Mouse (Mus musculus): ENCODE data around the gene Prc1. TPM values are rescaled to one million over a fixed set of nuclear protein-coding genes. Genes with fewer than 3 reads are reported as not detected.
A peak's percentile ranks its signal among the peaks of the same experiment; 100 is the strongest.

The Prc1 gene
- polyA plus RNA-seq, 1 experiment: 258 TPM

DNA sequence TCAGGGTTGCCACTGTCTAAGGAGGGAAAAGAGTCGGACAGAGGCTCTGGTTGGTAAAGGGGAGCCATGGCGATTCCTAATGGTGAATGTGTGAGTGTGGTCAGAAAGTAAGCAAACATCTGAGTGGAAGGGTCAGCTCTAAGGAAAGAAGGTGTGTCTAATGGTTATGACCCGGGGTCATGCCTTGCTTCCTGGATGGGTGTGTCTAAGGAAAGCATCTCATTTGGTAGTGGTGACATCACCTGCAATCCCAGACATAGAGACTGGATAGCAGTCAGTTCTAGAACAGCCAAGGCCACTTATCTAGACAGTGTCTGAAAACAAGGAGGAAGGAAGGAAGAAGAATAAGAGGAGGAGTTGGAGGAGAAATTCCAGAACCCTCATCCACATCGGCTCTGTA, 40.6 kb downstream of the Prc1 start:
- Histone ChIP-seq H3K4me1 (ENCODE audit: control insufficient read depth, insufficient read depth, low read length) (no peaks in the 10 kb centered on the region), H3K27me3 (ENCODE audit: control insufficient read depth, insufficient read depth, low read length, poor library complexity, severe bottlenecking) (no peaks in the 10 kb centered on the region), H3K9me3 (replicated peaks; ENCODE audit: control insufficient read depth, insufficient read depth, low read length, poor library complexity, severe bottlenecking) (no peaks in the 10 kb centered on the region; the same call in 1 of the 2 replicates), H3K9ac (ENCODE audit: low read depth, poor library complexity, severe bottlenecking) (no peak overlapping the region), H3K36me3 (ENCODE audit: control insufficient read depth, insufficient read depth, low read length, poor library complexity, severe bottlenecking) (peaks cover 40% of the 10 kb centered on the region), H3K4me3 (ENCODE audit: low read depth, low read length) (no peak overlapping the region), H3K27ac (ENCODE audit: insufficient read depth, low read length) (no peak overlapping the region)
- TF ChIP-seq EP300 (IDR thresholded peaks at IDR 0.05; ENCODE audit: insufficient read depth, low read depth, low read length): no peak
- TF ChIP-seq CTCF (IDR thresholded peaks at IDR 0.05; ENCODE audit: low read depth, low read length): no peak
- no peak for TF ChIP-seq POLR2A (IDR thresholded peaks at IDR 0.05; ENCODE audit: insufficient read depth, low read length)

DNA sequence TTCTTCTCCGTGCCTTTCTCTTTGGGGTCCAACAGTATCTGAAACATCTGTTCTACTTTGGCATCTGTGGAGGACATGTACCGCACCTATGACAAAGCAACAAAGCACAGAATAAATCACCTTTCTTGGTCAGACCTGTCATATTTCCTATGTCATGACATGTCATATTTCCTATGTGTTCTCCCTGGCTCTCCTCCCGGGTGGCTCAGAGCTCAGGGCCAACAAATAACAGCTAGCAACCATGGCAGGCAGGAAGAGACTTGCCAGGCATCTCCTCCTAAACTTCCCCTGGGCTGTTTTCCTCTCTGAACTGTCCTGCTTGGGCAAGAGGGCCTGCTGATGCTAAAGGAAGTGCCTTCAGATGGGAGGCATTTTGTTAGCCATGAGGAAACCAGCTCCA, 42.7 kb downstream of the Prc1 start:
- Histone ChIP-seq H3K36me3 (ENCODE audit: control insufficient read depth, insufficient read depth, low read length, poor library complexity, severe bottlenecking) (peaks cover 39% of the 10 kb centered on the region), H3K27ac (ENCODE audit: insufficient read depth, low read length) (no peak overlapping the region), H3K9ac (ENCODE audit: low read depth, poor library complexity, severe bottlenecking) (no peak overlapping the region), H3K4me3 (ENCODE audit: low read depth, low read length) (no peak overlapping the region), H3K27me3 (ENCODE audit: control insufficient read depth, insufficient read depth, low read length, poor library complexity, severe bottlenecking) (no peaks in the 10 kb centered on the region), H3K9me3 (replicated peaks; ENCODE audit: control insufficient read depth, insufficient read depth, low read length, poor library complexity, severe bottlenecking) (no peaks in the 10 kb centered on the region; the same call in 1 of the 2 replicates), H3K4me1 (ENCODE audit: control insufficient read depth, insufficient read depth, low read length) (no peaks in the 10 kb centered on the region)
- TF ChIP-seq CTCF (IDR thresholded peaks at IDR 0.05; ENCODE audit: low read depth, low read length) (no peak), POLR2A (IDR thresholded peaks at IDR 0.05; ENCODE audit: insufficient read depth, low read length) (no peak), EP300 (IDR thresholded peaks at IDR 0.05; ENCODE audit: insufficient read depth, low read depth, low read length) (no peak)

- no peaks in the 10 kb centered on the region for H3K4me1 ChIP-seq (ENCODE audit: control insufficient read depth, insufficient read depth, low read length)
- no peaks in the 10 kb centered on the region for H3K9me3 ChIP-seq (replicated peaks; ENCODE audit: control insufficient read depth, insufficient read depth, low read length, poor library complexity, severe bottlenecking)
- no peak for TF ChIP-seq CTCF (IDR thresholded peaks at IDR 0.05; ENCODE audit: low read depth, low read length)
- TF ChIP-seq EP300 (IDR thresholded peaks at IDR 0.05; ENCODE audit: insufficient read depth, low read depth, low read length): no peak
- no peak for TF ChIP-seq POLR2A (IDR thresholded peaks at IDR 0.05; ENCODE audit: insufficient read depth, low read length)
- H3K9ac ChIP-seq (ENCODE audit: low read depth, poor library complexity, severe bottlenecking): peak overlapping the region; percentile 60
- peaks cover 21% of the 10 kb centered on the region for H3K36me3 ChIP-seq (ENCODE audit: control insufficient read depth, insufficient read depth, low read length, poor library complexity, severe bottlenecking)
- H3K27me3 ChIP-seq (ENCODE audit: control insufficient read depth, insufficient read depth, low read length, poor library complexity, severe bottlenecking): no peaks in the 10 kb centered on the region
- H3K27ac ChIP-seq (ENCODE audit: insufficient read depth, low read length): no peak overlapping the region
- H3K4me3 ChIP-seq (ENCODE audit: low read depth, low read length): peak overlapping the region; percentile 60
Measured at GRCm38 (mm10) chr7:80339371-80339770, 45.1 kb downstream of the Prc1 start.

GRCm38 (mm10) chr7:80339793-80340628, 45.8 kb downstream of the Prc1 start:
- Histone ChIP-seq H3K36me3 (ENCODE audit: control insufficient read depth, insufficient read depth, low read length, poor library complexity, severe bottlenecking) (peaks cover 15% of the 10 kb centered on the region), H3K4me3 (ENCODE audit: low read depth, low read length) (peak overlapping the region; percentile 79), H3K9ac (ENCODE audit: low read depth, poor library complexity, severe bottlenecking) (peak overlapping the region; percentile 60), H3K27ac (ENCODE audit: insufficient read depth, low read length) (no peak overlapping the region), H3K9me3 (replicated peaks; ENCODE audit: control insufficient read depth, insufficient read depth, low read length, poor library complexity, severe bottlenecking) (no peaks in the 10 kb centered on the region), H3K27me3 (ENCODE audit: control insufficient read depth, insufficient read depth, low read length, poor library complexity, severe bottlenecking) (no peaks in the 10 kb centered on the region), H3K4me1 (ENCODE audit: control insufficient read depth, insufficient read depth, low read length) (no peaks in the 10 kb centered on the region)
- TF ChIP-seq EP300 (IDR thresholded peaks at IDR 0.05; ENCODE audit: insufficient read depth, low read depth, low read length) (no peak), CTCF (IDR thresholded peaks at IDR 0.05; ENCODE audit: low read depth, low read length) (peak; percentile 61), POLR2A (IDR thresholded peaks at IDR 0.05; ENCODE audit: insufficient read depth, low read length) (peak; percentile 13)

GRCm38 (mm10) chr7:80340793-80341192, 46.5 kb downstream of the Prc1 start, which contains the start of gene Unc45a:
Gene Unc45a (minus strand): TSS chr7:80341005.
- TF ChIP-seq POLR2A (IDR thresholded peaks at IDR 0.05; ENCODE audit: insufficient read depth, low read length) (no peak), EP300 (IDR thresholded peaks at IDR 0.05; ENCODE audit: insufficient read depth, low read depth, low read length) (no peak), CTCF (IDR thresholded peaks at IDR 0.05; ENCODE audit: low read depth, low read length) (peak; percentile 67)
- H3K9ac ChIP-seq (ENCODE audit: low read depth, poor library complexity, severe bottlenecking): peak within 1 kb of the TSS; percentile 60
- peaks cover 10% of the 10 kb centered on the region; the same call in 1 of the 2 replicates for H3K36me3 ChIP-seq (ENCODE audit: control insufficient read depth, insufficient read depth, low read length, poor library complexity, severe bottlenecking)
- no peaks in the 10 kb centered on the region for H3K4me1 ChIP-seq (ENCODE audit: control insufficient read depth, insufficient read depth, low read length)
- H3K9me3 ChIP-seq (replicated peaks; ENCODE audit: control insufficient read depth, insufficient read depth, low read length, poor library complexity, severe bottlenecking): no peaks in the 10 kb centered on the region
- H3K4me3 ChIP-seq (ENCODE audit: low read depth, low read length): peak within 1 kb of the TSS; percentile 79
- no peaks in the 10 kb centered on the region for H3K27me3 ChIP-seq (ENCODE audit: control insufficient read depth, insufficient read depth, low read length, poor library complexity, severe bottlenecking)
- no peak within 1 kb of the TSS for H3K27ac ChIP-seq (ENCODE audit: insufficient read depth, low read length)

DNA sequence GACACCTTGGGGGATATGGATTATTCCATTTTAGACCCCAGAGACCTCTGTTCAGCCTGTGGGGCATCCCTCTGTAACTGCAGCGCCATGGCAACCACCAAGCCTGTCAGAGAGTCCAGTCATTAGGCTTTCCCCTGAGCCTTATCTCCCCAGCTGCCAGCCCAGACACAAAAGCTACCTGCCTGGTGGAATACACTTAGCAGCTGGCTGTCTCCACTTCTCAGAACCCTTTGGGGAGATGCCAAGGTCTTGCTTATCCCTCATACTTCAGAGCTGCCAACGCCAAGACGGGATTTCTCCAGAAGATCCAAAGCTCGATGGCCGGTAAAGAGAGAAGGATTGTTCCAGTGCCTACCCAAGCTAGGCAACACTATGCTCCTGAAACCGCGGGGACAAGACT, 47.5 kb downstream of the Prc1 start:
- H3K27me3 ChIP-seq (ENCODE audit: control insufficient read depth, insufficient read depth, low read length, poor library complexity, severe bottlenecking): no peaks in the 10 kb centered on the region
- H3K4me1 ChIP-seq (ENCODE audit: control insufficient read depth, insufficient read depth, low read length): no peaks in the 10 kb centered on the region
- TF ChIP-seq POLR2A (IDR thresholded peaks at IDR 0.05; ENCODE audit: insufficient read depth, low read length) (no peak), EP300 (IDR thresholded peaks at IDR 0.05; ENCODE audit: insufficient read depth, low read depth, low read length) (no peak), CTCF (IDR thresholded peaks at IDR 0.05; ENCODE audit: low read depth, low read length) (no peak)

More for the DNA sequence above, 47.5 kb downstream of the Prc1 start:
- no peak overlapping the region for H3K4me3 ChIP-seq (ENCODE audit: low read depth, low read length)
- no peak overlapping the region for H3K27ac ChIP-seq (ENCODE audit: insufficient read depth, low read length)
- peaks cover 3% of the 10 kb centered on the region; the same call in 1 of the 2 replicates for H3K36me3 ChIP-seq (ENCODE audit: control insufficient read depth, insufficient read depth, low read length, poor library complexity, severe bottlenecking)
- H3K9ac ChIP-seq (ENCODE audit: low read depth, poor library complexity, severe bottlenecking): no peak overlapping the region
- H3K9me3 ChIP-seq (replicated peaks; ENCODE audit: control insufficient read depth, insufficient read depth, low read length, poor library complexity, severe bottlenecking): no peaks in the 10 kb centered on the region
